11 mouse cellular contexts compared by ENCODE assay signal in the genomic region with DNA sequence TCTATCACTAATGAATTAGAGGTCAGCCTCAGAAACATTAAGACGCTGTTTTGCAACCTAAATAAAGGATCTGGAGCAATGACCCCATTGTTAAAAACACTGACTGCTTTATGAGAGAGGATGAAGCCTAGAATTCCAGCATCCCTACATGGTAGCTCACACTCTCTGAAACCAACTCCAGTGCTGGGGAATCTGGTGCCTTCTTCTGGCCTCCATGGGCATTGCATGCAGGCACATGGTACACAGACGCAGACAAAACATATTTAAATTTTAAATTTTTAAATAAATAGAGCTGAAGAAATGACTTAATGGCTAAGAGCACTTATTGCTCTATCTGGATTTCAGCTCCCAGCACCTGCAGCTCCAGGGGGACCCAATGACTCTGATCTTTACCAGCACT. TPM values are rescaled to one million over a fixed set of nuclear protein-coding genes. Genes with fewer than 3 reads are reported as not detected.
A peak's percentile ranks its signal among the peaks of the same experiment; 100 is the strongest.
DNase-seq lines count a peak whose midpoint lies in the region; ATAC-seq and TF ChIP-seq lines count a peak whose summit lies in the region.
"Had no signal": no experiment of that assay in that cellular context is flagged by ENCODE, and none has a peak within 500 bp of the region (broad histone marks: within the 10 kb centered on the region; RNA-seq: fewer than 3 reads in every experiment).

No protein-coding gene starts in this region.

- no peaks in the 10 kb centered on the region for H3K9me3 ChIP-seq in kidney, postnatal 0 days (replicated peaks; ENCODE audit: low read length)
- H3K9me3 ChIP-seq: embryonic facial prominence, embryonic 13.5 days; heart, embryonic 13.5 days; midbrain, embryonic 13.5 days had no signal

- H3K4me1 ChIP-seq in kidney, postnatal 0 days (replicated peaks; ENCODE audit: insufficient read depth, low read length): peaks cover 3% of the 10 kb centered on the region; the same call in 1 of the 2 replicates

- peak; percentile 48; the same call in 1 of the 2 replicates for TF ChIP-seq CTCF in kidney, postnatal 0 days (IDR thresholded peaks at IDR 0.05; ENCODE audit: low read depth)
- peak; percentile 47; the same call in 1 of the 2 replicates for TF ChIP-seq CTCF in brain, embryonic 14.5 days (IDR thresholded peaks at IDR 0.05; ENCODE audit: borderline replicate concordance, extremely low read depth, insufficient read depth, insufficient read length)

- no peak overlapping the region for H3K9ac ChIP-seq in kidney, postnatal 0 days (ENCODE audit: low read depth, low read length)
- H3K9ac ChIP-seq: embryonic facial prominence, embryonic 13.5 days; heart, embryonic 13.5 days; midbrain, embryonic 13.5 days had no signal

- TF ChIP-seq POLR2A in brain, embryonic 14.5 days (IDR thresholded peaks at IDR 0.05; ENCODE audit: borderline replicate concordance, extremely low read depth, insufficient read depth, insufficient read length, poor library complexity, severe bottlenecking): no peak

- no peak overlapping the region for H3K4me3 ChIP-seq in kidney, postnatal 0 days (replicated peaks; ENCODE audit: low read depth, low read length)
- H3K4me3 ChIP-seq: embryonic facial prominence, embryonic 13.5 days; heart, embryonic 13.5 days; midbrain, embryonic 13.5 days had no signal

- no peak overlapping the region for H3K27ac ChIP-seq in kidney, postnatal 0 days
- H3K27ac ChIP-seq: embryonic facial prominence, embryonic 13.5 days; midbrain, embryonic 13.5 days had no signal

- 77% methylated on average over 2 of the region's 2 CpGs for WGBS in kidney, postnatal 0 days

- DNase-seq in cerebellum, adult 9-10 months: peak; percentile 43
- DNase-seq in cerebellum, adult 9-11 months: no peak
- DNase-seq in kidney, postnatal 0 days (ENCODE audit: low spot score): peak; percentile 25
- DNase-seq in kidney, postnatal 25 days: no peak
- peak; percentile 59 for DNase-seq in 416B (ENCODE audit: low read depth)
- DNase-seq in brain, embryonic 14.5 days (ENCODE audit: low read depth): no peak
- DNase-seq in frontal cortex, postnatal 25 days (ENCODE audit: low spot score in 2 of 2): no peak

- no peak overlapping the region for H3K4me2 ChIP-seq in kidney, postnatal 0 days (ENCODE audit: low read length)
- H3K4me2 ChIP-seq: embryonic facial prominence, embryonic 13.5 days; heart, embryonic 13.5 days; midbrain, embryonic 13.5 days had no signal

- H3K27me3 ChIP-seq in kidney, postnatal 0 days (ENCODE audit: insufficient read depth, low read length): no peaks in the 10 kb centered on the region
- H3K27me3 ChIP-seq: embryonic facial prominence, embryonic 13.5 days; heart, embryonic 13.5 days; midbrain, embryonic 13.5 days had no signal

- H3K36me3 ChIP-seq in kidney, postnatal 0 days (ENCODE audit: insufficient read depth, low read length): no peaks in the 10 kb centered on the region
- H3K36me3 ChIP-seq: embryonic facial prominence, embryonic 13.5 days had no signal

- no peak for ATAC-seq in kidney, postnatal 0 days (replicated peaks; ENCODE audit: low FRiP score, low read depth)
- no peak for ATAC-seq in erythroblast, adult 5-6 weeks (replicated peaks; ENCODE audit: low FRiP score, poor library complexity, severe bottlenecking)
- ATAC-seq: midbrain, embryonic 13.5 days had no signal

RNA-seq across cellular contexts. Expression of a gene that starts 1.4 kb away (rescaled TPM):
- 38.7 and 39.7 TPM in 2 replicates for polyA plus RNA-seq in kidney, postnatal 0 days (2015; fragmentation: Nextera tagmentation; extraction: Ambion mirVana)
- 39.1 and 46.6 TPM in 2 replicates for polyA plus RNA-seq in brain, embryonic 14.5 days (2012; rRNA removed)
- total RNA-seq in erythroblast, adult 5-6 weeks (2015; ENCODE audit: low replicate concordance): 52.1 and 62.5 TPM in 2 replicates
- 39.6 and 44.5 TPM in 2 replicates for total RNA-seq in erythroblast, adult 5-6 weeks (2017; ENCODE audit: low replicate concordance)

RNA-seq across cellular contexts. Expression of a gene that starts 44.9 kb away (rescaled TPM):
- polyA plus RNA-seq in kidney, postnatal 0 days (2015; fragmentation: Nextera tagmentation; extraction: Ambion mirVana): 12.5 and 12.7 TPM in 2 replicates
- polyA plus RNA-seq in brain, embryonic 14.5 days (2012; rRNA removed): 63.6 and 64.2 TPM in 2 replicates
- 4.4 and 16.5 TPM in 2 replicates for total RNA-seq in erythroblast, adult 5-6 weeks (2015; ENCODE audit: low replicate concordance)
- 5.9 and 12.8 TPM in 2 replicates for total RNA-seq in erythroblast, adult 5-6 weeks (2017; ENCODE audit: low replicate concordance)

Comparison
In these comparisons a context has a peak if more than half of its experiments do, and no peak if none do; other contexts are left out.
1. DNase-seq: peak in cerebellum, adult 9-10 months (single experiment), kidney, postnatal 0 days (single experiment) and 416B (single experiment); none in cerebellum, adult 9-11 months (single experiment), kidney, postnatal 25 days (0 of 2), brain, embryonic 14.5 days (single experiment) and frontal cortex, postnatal 25 days (0 of 2).